Mouse (Mus musculus) G1E (cell line): ENCODE results near the gene Pdpk1. TPM values are rescaled to one million over a fixed set of nuclear protein-coding genes. Genes with fewer than 3 reads are reported as not detected.
"Not testable (repeated sequence)": the region's sequence is repeated elsewhere in the genome, so short reads cannot be mapped to it uniquely, and the experiment has no call there.

Experiments
- ATAC-seq: 2 replicates; pipeline ENCODE4 v1.8.0; 2016; ENCODE audit warnings: mild to moderate bottlenecking; ENCODE audit not compliant: insufficient number of reproducible peaks, poor library complexity, low FRiP score, severe bottlenecking; ENCODE audit errors: extremely low read depth
- DNase-seq: peaks from one replicate; pipeline ENCODE4 v3.0.0; 2012; ENCODE audit warnings: low spot score
- H3K27me3 ChIP-seq: 2 replicates; pipeline ENCODE4 v1.6.1; 2012; ENCODE audit warnings: mild to moderate bottlenecking, low read length, inconsistent platforms; ENCODE audit not compliant: insufficient read depth
- H3K36me3 ChIP-seq: replicated peaks from 2 replicates; pipeline ENCODE3; 2012; ENCODE audit warnings: mild to moderate bottlenecking, inconsistent platforms
- H3K4me1 ChIP-seq: 2 replicates; pipeline ENCODE4 v1.6.1; 2012; ENCODE audit warnings: low read depth, low read length, inconsistent platforms, mixed read lengths; ENCODE audit not compliant: insufficient read depth
- H3K4me3 ChIP-seq: 2 replicates; pipeline ENCODE4 v1.5.1; 2012; ENCODE audit warnings: low read depth, mild to moderate bottlenecking, inconsistent platforms, low read length, moderate library complexity, mixed read lengths
- H3K9me3 ChIP-seq: replicated peaks from 2 replicates; pipeline ENCODE4 v1.6.1; 2012; ENCODE audit warnings: inconsistent platforms
- CTCF ChIP-seq: IDR thresholded peaks from 2 replicates; pipeline ENCODE4 v1.5.1; 2012; ENCODE audit warnings: low read depth, low read length, inconsistent platforms, mixed read lengths
- GATA1 ChIP-seq: IDR thresholded peaks from 2 replicates; pipeline ENCODE4 v1.6.1; 2012; ENCODE audit warnings: borderline replicate concordance, low read length, inconsistent platforms, mixed read lengths
- GATA2 ChIP-seq: IDR thresholded peaks from 2 replicates; pipeline ENCODE4 v1.6.1; 2012; ENCODE audit warnings: low read depth, low read length, inconsistent platforms, borderline replicate concordance
- POLR2AphosphoS5 ChIP-seq: IDR thresholded peaks from 2 replicates; pipeline ENCODE4 v1.6.1; 2012; ENCODE audit warnings: low read depth, low read length, inconsistent platforms; ENCODE audit not compliant: insufficient replicate concordance
- TAL1 ChIP-seq: conservative IDR thresholded peaks from 2 replicates; pipeline ENCODE4 v1.6.1; 2012; ENCODE audit warnings: low read depth, low read length, inconsistent platforms, mixed read lengths
- polyA plus RNA-seq: library from polyadenylated mRNA; stranded (reverse); fragments of >175 nt; gene quantifications from 2 replicates; pipeline ENCODE4 v1.2.3, GENCODE M21; 2012
- total RNA-seq, 2 experiments: library from RNA; stranded (forward) in 1 of 2; stranded (reverse) in 1 of 2; fragments of 200-1000 nt in 1 of 2; fragments of >200 nt in 1 of 2; fragmentation: Nextera tagmentation in 1 of 2; gene quantifications; 2 replicates each; pipeline ENCODE4 v1.2.3; 2014 to 2017

Pdpk1 gene
- total and polyA plus RNA-seq, 3 experiments, result 47.8 to 63.3 (median 58.8) TPM

- ATAC-seq, result peak; percentile 95
- peak overlapping the region; percentile 95 for H3K4me3 ChIP-seq
- peaks cover 44% of the 10 kb centered on the region for H3K4me1 ChIP-seq
- TF ChIP-seq CTCF, result no peak
- no peak for TF ChIP-seq GATA1
- TF ChIP-seq GATA2, result no peak
- TF ChIP-seq POLR2AphosphoS5, result no peak
- TF ChIP-seq TAL1, result no peak
- no peaks in the 10 kb centered on the region for H3K27me3 ChIP-seq
- peak; percentile 93 for DNase-seq
- no peaks in the 10 kb centered on the region for H3K9me3 ChIP-seq
- H3K36me3 ChIP-seq, result peaks cover 24% of the 10 kb centered on the region
Measured at GRCm38 (mm10) chr17:24141425-24141920, 9.3 kb downstream of the Pdpk1 start.

GRCm38 (mm10) chr17:24140845-24141424, 9.8 kb downstream of the Pdpk1 start:
- peaks cover 49% of the 10 kb centered on the region for H3K4me1 ChIP-seq
- H3K9me3 ChIP-seq, result no peaks in the 10 kb centered on the region
- peak; percentile 41 for DNase-seq
- H3K4me3 ChIP-seq, result peak overlapping the region; percentile 95
- no peak for TF ChIP-seq CTCF
- TF ChIP-seq GATA1, result no peak
- no peak for TF ChIP-seq TAL1
- no peak for TF ChIP-seq GATA2
- no peak for TF ChIP-seq POLR2AphosphoS5
- H3K27me3 ChIP-seq, result no peaks in the 10 kb centered on the region
- no peak; the same call in 1 of the 2 replicates for ATAC-seq
- peaks cover 29% of the 10 kb centered on the region for H3K36me3 ChIP-seq

GRCm38 (mm10) chr17:24139968-24140367, 10.8 kb downstream of the Pdpk1 start:
- H3K27me3 ChIP-seq, result no peaks in the 10 kb centered on the region
- H3K4me3 ChIP-seq, result peak overlapping the region; percentile 95; the same call in 1 of the 2 replicates
- ATAC-seq, result no peak
- no peaks in the 10 kb centered on the region for H3K9me3 ChIP-seq
- no peak for DNase-seq
- peaks cover 32% of the 10 kb centered on the region for H3K36me3 ChIP-seq
- H3K4me1 ChIP-seq, result peaks cover 49% of the 10 kb centered on the region
- TF ChIP-seq CTCF (no peak), GATA2 (no peak), POLR2AphosphoS5 (no peak), GATA1 (no peak), TAL1 (no peak)

GRCm38 (mm10) chr17:24139256-24139655, 11.5 kb downstream of the Pdpk1 start:
- ATAC-seq, result no peak
- TF ChIP-seq CTCF, result no peak
- no peak for TF ChIP-seq TAL1
- no peak for TF ChIP-seq GATA1
- Histone ChIP-seq H3K4me3 (no peak overlapping the region), H3K4me1 (peaks cover 56% of the 10 kb centered on the region), H3K36me3 (peaks cover 38% of the 10 kb centered on the region), H3K27me3 (no peaks in the 10 kb centered on the region), H3K9me3 (no peaks in the 10 kb centered on the region)
- no peak for DNase-seq

- peaks cover 62% of the 10 kb centered on the region for H3K4me1 ChIP-seq
- H3K36me3 ChIP-seq, result peaks cover 44% of the 10 kb centered on the region
- TF ChIP-seq CTCF (no peak), TAL1 (no peak), POLR2AphosphoS5 (no peak), GATA2 (no peak), GATA1 (no peak)
- no peaks in the 10 kb centered on the region for H3K27me3 ChIP-seq
- DNase-seq (no peak), ATAC-seq (no peak)
- no peaks in the 10 kb centered on the region for H3K9me3 ChIP-seq
- no peak overlapping the region for H3K4me3 ChIP-seq
Measured at GRCm38 (mm10) chr17:24137226-24137880, 13.4 kb downstream of the Pdpk1 start.

DNA sequence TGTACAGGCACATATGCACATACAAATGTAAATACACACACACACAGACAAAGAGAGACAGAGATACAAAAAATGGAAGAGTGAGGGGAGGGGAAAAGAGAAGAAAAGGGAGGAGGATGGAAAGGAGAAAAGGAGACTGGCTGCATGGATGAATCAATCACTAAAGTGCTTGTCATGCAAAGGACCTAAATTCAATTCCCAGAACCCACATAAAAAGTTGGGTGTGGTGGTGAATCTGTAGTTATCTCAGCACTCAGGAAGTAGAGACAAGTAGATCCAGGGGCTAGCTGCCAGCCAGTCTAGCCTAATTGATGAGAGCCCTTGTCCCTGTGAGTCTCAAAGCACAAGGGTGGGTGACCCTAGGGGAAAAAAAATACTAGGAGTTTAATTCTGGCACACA, 16.7 kb downstream of the Pdpk1 start:
- ATAC-seq, result peak; percentile 28; the same call in 1 of the 2 replicates

DNA sequence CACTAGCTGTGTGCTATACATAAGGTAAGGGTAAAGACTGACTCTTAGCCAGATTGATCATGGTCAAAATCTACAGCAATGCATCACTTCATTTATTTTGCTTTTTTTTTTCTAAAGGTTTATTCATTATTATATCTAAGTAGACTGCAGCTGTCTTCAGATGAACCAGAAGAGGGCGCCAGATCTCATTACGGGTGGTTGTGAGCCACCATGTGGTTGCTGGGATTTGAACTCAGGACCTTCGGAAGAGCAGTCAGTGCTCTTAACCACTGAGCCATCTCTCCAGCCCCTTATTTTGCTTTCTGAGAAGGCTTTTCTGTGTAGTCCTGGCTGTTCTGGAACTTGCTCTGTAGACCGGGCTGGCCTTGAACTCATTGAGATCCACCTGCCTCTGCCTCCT, 17.8 kb downstream of the Pdpk1 start:
- H3K4me3 ChIP-seq, ATAC-seq, H3K9me3 ChIP-seq, DNase-seq, H3K27me3 ChIP-seq: not testable (repeated sequence)
- peaks cover 47% of the 10 kb centered on the region for H3K36me3 ChIP-seq
- peaks cover 44% of the 10 kb centered on the region for H3K4me1 ChIP-seq

More for the DNA sequence above, 16.7 kb downstream of the Pdpk1 start:
- Histone ChIP-seq H3K9me3 (no peaks in the 10 kb centered on the region), H3K27me3 (no peaks in the 10 kb centered on the region), H3K4me1 (peaks cover 53% of the 10 kb centered on the region), H3K4me3 (no peak overlapping the region), H3K36me3 (peaks cover 56% of the 10 kb centered on the region)
- TF ChIP-seq CTCF (no peak), GATA2 (no peak), POLR2AphosphoS5 (no peak), GATA1 (no peak), TAL1 (no peak)
- DNase-seq, result no peak
